Mouse (Mus musculus): ENCODE measurements around the gene Mvd.

Mvd gene

DNA sequence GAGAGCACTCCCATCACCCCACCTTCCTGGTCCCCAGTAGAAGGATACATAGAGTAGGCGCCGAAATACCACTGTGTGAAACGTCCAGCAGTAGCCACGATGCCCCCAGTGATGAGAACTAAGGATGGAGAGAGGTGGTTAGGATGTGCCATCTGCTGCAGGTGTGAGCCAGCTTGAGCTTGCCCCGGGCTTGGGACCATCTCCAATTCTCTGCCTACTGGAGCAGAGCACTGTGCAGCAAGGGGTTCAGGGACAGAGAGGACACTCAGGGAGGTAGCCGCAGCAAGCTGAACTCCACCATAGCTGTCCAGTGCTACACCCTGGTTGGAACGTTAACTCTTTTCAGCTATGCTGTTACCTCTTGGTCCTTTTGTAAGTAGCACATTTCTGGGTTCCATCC, 15.6 kb downstream of the Mvd start:
- in situ Hi-C loops (cut with MseI, MboI) = no loop called here

DNA sequence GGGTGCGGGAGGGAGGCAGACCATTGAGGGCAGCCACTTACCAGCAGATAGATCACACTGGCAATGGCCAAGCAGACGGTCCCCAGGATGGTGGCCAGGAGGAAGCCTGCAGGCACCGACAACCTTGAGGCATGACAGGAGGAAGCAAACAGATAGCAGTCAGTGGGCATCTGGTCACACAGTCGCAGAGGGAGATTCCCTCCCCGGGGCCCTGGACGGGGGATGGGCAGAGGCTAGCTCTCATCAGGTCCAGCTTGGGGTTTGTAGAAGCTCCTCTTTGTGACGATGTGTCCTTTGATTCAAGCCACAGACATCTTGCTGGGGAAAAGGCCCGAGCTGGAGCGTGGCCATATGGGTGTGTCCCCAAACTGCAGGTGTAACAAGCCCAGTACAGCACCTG, 17.1 kb downstream of the Mvd start:
- in situ Hi-C loops (cut with MseI, MboI) = no loop called here

DNA sequence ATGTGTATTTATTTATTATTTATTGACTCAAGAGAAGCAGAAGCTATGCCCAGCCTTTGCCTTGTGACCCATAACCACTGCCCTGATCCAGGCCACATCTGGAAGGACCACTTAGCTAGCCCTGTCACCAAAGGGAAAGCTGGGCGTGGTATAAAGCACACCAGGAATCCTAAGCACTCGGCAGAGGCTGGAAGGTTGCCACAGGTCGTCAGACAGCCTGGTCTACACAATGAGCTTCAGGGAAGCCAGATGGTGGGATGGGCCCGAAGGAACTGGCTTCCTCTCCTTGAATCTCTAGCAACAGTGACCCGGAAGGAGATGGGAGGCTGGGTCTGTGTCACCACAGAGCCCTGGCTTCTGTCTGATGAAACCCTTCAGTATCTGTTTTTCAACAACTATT, 19.6 kb downstream of the Mvd start:
- in situ Hi-C loops (cut with MseI, MboI) = no loop called here

DNA sequence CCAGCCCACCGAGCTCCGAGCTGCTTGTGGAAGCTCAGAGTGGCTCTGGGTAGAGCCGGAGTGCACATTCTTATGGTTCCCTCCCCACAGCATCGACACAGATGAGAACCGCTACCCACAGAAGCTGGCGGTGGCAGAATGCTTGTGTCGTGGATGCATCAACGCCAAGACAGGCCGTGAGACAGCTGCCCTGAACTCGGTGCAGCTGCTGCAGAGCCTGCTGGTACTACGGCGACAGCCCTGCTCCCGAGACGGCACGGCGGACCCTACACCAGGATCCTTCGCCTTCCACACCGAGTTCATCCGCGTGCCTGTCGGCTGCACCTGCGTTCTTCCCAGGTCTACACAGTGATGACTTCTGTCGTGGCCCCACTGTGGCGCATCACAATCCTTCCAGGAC, 20.0 kb downstream of the Mvd start:
- in situ Hi-C loops (cut with MseI, MboI) = no loop called here

DNA sequence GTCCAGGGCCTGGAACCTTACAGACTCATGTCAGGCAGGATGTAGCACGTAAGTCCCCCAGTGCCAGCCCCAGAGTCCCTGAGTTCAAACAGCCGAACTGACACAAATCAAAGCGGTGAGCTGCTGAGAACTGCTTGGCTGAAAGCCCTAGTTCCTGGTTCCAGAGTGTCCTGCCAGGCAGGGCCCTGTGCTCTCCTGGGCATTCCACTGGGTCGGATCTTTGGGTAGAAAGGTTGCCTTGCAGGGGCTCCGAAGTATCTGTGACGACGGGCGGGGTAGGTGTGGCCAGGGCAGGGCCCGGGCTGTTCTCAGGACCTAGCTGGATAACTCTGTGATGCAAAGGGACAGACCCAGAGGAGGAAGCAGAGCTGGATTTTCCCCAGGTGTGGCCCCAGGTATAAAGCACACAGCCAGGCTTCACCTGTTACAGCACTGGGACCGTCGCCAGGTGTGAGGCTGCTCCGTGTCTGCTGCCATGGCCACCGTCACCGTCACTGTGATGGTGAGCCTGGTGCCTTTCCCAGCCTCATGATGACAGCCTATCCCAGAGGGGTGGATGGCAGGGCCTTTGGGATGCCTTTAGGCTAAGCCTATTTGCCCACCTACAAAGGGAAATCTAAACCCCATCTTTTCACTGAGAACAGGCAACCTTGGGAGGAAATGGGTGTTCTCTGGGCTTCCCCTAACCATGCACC, 21.7 kb downstream of the Mvd start, which contains the start of gene Il17c:
TSS of gene Il17c (plus strand) at position 645 of the 695 bp plus-strand sequence.
- in situ Hi-C loops (cut with MseI, MboI) = no loop called here

DNA sequence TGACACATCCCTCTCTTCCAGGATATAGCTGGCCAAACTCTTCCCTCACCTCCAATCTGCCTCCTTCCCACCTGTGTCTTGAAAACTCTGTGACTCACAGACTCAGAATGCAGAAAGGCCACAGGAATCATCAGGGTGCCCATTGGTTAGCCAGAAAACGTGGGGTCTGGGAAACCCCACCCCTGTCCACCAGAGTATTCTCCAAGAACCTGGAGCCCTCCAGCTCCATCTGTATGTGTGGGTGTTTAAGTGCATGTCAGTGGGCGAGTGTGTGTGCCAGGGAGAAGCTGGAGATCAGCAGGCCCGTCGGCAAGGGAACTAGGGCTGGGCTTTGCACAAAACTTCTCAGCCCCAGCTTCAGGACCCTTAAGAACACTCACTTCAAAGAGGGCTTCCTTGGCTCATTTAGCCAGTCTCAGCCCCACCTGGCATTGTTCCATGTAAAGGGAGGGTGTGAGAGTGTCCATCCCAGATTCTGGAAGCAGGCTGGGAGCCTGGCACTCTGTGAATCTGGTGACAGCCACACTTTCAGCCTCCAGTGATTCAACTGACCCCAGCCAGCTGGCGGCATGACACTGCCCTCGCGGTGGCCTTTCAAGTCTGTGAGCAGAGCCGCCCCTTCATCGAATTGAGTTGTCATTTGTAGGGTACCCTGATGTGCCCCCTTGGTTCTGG, 23.2 kb downstream of the Mvd start:
- in situ Hi-C loops (cut with MseI, MboI) = no loop called here

DNA sequence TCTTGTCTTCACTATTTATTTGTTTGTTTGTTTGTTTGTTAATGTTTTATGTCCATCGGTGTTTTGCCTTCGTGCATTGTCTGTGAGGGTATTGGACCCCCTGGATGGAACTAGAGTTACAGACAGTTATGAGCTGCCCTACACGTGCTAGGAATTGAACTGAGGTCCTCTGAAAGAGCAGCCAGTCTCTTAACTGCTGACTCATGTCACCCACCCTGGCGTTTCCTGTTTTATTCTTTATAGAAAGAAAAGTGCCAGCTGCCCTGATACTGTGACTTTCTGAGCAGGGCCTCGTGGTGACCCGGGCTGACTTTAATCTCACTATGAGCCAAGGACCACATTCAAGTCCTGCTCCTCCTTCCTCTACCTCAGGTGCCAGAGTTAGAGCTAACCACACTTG, 27.7 kb downstream of the Mvd start:
- in situ Hi-C loops (cut with MseI, MboI) = no loop called here

DNA sequence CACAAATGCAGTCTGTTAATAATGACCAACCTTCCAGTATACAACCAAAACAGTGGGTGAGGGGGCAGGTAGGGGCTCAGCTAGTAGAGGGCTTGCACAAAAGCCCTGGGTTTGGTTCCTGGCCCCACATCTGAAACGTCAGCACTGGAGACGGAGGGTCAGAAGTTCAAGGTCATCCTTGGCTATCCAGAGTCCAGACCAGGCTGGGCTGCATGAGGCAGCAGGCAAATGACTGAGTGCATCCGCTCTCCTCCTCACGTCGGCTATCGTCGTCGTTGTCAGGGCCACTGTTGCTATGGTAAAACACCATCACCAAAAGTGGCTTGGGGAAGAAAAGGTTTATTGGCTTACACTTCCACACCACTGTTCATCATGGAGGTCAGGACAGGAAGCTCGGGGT, 28.9 kb downstream of the Mvd start:
- in situ Hi-C loops (cut with MseI, MboI) = no loop called here

DNA sequence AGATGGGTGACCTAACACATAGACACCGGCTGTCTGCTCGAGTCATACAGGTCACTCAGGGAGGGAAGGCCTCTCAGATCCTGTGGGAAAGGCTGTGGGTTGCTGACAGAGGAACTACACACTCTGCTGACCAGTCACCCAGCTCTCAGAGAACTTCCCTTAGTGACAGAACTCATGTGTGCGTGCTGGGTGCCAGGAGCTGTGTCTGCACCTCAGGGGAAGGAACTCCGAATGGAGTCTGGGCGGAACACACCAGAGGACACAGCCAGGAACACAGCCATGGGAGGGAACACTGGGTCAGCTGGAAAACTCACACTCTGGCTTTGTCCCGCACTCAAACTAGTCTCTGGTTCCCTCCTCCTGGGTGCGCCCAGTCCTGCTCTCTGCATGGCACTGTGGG, 35.5 kb downstream of the Mvd start:
- in situ Hi-C loops (cut with MseI, MboI) = no loop called here

DNA sequence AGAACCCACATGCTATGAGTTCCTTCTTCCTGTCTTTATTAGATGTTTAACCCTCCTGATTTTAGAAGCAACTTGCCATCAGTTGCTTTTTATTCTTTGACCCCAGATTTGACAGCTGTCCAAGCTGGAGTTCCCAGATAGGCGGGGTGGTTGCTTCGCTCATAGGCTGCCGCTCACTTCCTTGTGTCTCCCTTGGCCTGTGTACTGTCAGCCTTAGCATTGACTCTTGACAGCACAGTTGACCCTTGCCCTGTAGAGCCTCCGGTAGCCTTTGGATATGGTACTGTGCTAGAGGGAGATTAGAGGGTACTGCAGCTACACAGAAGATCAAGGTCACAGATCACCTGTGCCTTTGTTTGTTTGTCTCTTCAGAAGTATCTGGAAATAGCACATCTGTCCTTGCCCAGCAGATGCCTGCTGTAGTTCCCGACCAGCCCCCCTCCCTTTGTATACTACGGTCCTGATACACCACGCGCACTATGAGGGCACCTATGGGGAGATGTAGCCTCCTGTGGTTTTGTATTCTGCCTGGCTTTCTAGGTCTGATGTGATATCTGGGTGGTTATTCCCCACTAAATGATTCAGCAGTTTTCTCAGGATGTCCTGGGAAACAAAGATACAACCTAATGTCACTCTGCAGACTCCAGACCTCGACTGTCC, 37.9 kb downstream of the Mvd start:
- in situ Hi-C loops (cut with MseI, MboI) = no loop called here

DNA sequence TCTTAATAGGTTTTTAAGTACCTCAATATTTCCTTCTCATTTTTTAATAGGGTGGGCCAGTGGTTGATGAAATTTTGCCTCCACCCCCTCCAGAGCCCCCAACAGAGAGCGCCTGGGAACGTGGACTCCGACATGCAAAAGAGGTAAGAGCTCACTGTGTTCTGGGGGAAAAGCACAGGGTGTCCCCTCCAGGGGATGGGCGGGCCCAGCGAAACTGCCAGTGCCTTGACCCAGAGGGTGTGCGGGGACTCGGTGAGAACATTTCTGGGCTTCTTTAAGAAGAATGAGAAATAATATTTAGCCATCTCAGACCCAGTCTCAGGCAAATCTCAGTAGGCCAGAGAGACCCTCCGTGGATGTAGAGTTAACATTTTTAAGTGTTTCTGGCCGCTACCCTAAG, 45.0 kb downstream of the Mvd start:
- in situ Hi-C loops (cut with MseI, MboI) = no loop called here

DNA sequence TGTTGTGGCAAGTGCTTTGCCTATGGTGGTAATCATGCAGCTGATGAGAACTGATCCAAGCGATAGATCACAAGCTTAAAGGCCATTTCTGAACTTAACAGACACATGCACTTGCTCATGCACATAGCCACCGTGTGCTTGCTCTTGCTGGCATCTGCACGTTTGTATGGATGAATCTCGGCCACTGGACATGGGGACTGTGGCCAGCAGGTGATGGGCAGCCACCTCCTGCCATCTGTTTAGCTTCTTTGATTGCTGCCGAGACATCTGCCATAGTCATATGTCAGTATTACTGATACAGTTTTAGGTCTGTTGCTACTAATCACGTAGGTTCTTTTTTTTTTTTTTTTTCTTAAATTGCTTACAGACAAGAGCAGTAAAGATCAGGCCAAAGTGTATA, 47.9 kb downstream of the Mvd start:
- in situ Hi-C loops (cut with MseI, MboI) = no loop called here

DNA sequence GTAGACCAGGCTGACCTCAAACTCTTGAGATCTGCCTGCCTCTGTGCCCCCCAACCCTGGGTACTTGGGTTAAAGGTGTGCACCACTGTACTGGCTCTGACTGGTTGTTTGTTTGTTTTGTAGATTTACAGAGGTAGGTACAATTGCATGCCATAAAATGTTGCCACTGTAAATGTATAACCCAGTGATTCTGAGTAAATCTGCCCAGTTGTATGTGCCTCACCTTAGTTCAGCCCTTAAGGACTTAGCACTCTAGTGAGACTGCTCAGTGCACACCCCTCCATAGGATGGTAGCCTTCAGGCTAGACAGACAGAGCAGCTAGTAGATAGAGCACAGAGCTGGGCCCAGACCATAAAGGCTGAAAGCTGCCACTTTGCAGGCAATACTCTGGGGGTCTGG, 49.5 kb downstream of the Mvd start:
- in situ Hi-C loops (cut with MseI, MboI) = no loop called here

DNA sequence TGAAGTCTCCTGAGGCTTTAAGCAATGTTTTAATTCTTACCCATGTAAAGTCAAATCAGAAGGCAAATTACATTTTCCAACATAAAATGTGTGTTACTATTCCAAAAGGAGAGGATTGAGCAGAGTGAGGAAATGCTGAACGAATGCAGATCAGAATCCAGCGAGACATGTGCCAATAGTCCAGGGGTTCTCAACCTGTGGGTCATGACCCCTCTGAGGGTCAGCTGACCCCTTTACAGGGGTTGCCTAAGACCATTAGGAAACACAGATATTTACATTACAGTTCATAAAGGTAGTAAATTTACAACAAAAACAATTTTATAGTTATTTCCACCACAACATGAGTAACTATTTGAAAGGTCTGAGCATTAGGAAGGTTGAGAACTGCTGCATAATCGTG, 52.5 kb downstream of the Mvd start:
- in situ Hi-C loops (cut with MseI, MboI) = no loop called here

DNA sequence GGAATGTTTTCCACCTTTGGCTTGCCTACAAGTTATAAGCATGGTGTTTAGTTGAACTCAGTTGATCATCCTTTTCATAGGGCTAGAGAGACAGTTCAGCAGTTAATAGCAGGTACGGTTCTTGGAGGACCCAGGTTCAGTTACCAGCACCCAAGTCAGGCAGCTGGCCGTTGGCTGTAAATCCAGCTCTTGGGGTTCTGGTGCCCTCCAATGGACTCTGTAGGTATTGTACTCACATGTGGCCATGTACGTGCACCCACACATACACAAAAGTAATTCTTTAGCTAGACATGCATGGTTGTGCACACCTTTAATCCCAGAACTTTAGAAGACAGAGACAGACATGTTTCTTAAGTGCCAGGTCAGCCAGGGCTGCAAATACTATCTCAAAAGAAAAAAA, 53.9 kb downstream of the Mvd start:
- in situ Hi-C loops (cut with MseI, MboI) = no loop called here
